Mouse (Mus musculus) heart, postnatal 36 days (tissue): Measurements from ENCODE around the gene Rap1gap2. TPM values are rescaled to one million over a fixed set of nuclear protein-coding genes. Genes with fewer than 3 reads are reported as not detected.

Experiments used
- DNase-seq, 2 experiments: peaks; one replicate each; pipeline ENCODE4 v3.0.0; 2021 to 2022
- intact Hi-C: fragments of 180-260 bp; cut with DNase I; formaldehyde crosslinking; loops from one replicate; pipeline ENCODE4 v1.15.1; 2025
- total RNA-seq, 2 experiments: library from RNA; stranded (reverse); gene quantifications; 2 replicates each; pipeline ENCODE4 v1.2.3; 2021

Rap1gap2 gene
- total RNA-seq, 2 experiments from 2014 or later: 74.1 to 86.6 TPM

- no peak for DNase-seq
- intact Hi-C loops: no loop called here
These were observed 90.5 kb downstream of the Rap1gap2 start for GRCm38 (mm10) chr11:74520201-74520600.

DNA sequence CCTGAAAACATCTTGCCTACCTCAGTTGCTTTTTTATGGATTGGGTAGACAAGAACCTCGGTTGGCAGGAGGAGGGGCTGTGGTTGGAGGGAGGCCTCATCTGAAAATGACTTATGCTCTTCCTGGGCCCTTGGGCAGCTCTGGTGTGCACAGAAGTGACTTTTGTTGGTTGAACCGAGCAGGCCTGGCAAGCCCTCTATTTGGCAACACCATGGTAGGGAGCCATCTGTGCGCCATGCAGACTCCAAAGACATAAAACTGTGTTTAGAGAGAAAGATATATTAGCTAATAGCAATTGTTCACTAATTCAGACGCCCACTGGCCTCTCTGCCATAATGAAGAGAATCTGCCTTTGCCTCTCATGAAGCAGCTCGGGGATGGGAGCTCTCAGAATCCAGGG lies 94.6 kb downstream of the Rap1gap2 start:
- intact Hi-C loops: loop anchor here (5.0 kb wide), 1 partner anchor 69 kb away; no protein-coding TSS in a partner anchor
- DNase-seq: no peak

GRCm38 (mm10) chr11:74515046-74515445 lies 95.7 kb downstream of the Rap1gap2 start:
- intact Hi-C loops: loop anchor here (5.0 kb wide), 1 partner anchor 68 kb away; no protein-coding TSS in a partner anchor
- no peak for DNase-seq

DNA sequence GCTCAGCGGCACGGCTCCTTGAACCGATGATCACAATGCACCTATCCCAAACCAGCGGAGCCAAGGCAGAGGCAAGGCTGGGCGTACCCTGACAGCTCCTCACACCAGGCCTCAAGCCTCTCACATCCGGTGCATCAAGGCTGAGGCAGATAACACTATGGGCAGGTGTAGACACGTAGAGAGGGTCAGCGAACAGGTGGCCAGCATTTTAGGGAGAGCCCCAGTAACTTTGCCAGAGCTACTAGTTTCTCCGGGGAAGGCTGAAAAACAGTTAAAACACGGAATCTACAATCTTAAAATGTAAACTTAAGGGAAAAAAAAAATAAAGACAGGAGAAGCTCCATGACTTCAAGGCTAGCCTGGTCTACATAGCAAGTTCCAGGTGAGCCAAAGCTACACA lies 98.1 kb downstream of the Rap1gap2 start:
- DNase-seq: no peak
- intact Hi-C loops: no loop called here

DNA sequence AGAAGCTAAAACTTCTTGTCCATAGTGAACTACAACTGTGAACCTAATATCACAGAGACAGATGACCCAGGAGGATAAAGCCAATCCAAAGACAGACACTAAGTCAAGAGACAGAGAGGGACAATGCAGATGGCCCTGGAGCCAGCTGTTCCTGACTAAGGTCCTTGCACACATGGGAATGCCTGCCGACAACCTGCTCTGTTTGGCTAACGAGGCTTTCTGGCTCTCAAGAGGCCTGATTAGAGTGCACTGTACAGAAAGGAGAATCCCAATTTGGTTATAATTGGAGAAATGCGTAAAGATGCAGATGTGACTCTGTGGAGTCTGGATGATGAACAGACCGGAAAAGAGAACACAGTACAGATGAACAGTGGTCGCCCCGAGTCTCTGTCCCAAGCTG lies 104.4 kb downstream of the Rap1gap2 start:
- intact Hi-C loops: no loop called here
- DNase-seq: no peak

- DNase-seq: no peak
These were observed 108.2 kb downstream of the Rap1gap2 start for GRCm38 (mm10) chr11:74502485-74502884.

GRCm38 (mm10) chr11:74501989-74502388 lies 108.7 kb downstream of the Rap1gap2 start:
- DNase-seq: no peak
- intact Hi-C loops: no loop called here

More at GRCm38 (mm10) chr11:74502485-74502884, 108.2 kb downstream of the Rap1gap2 start:
- intact Hi-C loops: no loop called here

DNA sequence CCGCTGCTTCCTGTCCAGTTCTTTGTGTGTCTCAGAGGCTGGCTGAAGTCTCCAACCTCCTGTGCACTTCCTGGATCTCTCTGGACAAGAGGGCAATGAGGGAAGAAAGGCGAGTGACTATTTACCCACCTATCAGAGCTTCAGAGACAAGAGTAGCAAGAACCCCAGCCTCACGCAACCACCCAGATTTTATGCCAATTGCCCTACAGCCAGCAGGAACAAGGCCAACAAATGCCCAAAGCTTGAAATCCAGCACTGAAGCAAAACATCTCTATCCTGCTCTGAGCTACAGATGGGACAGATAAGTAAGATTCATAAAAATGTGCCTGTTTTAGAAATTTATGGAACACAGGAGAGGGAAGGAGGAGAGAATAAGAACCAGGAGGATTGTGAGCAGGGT lies 109.7 kb downstream of the Rap1gap2 start:
- intact Hi-C loops: no loop called here
- DNase-seq: peak in 1 of 2 experiments; percentile 21

GRCm38 (mm10) chr11:74499521-74500099 lies 111.1 kb downstream of the Rap1gap2 start:
- DNase-seq: peak in 1 of 2 experiments; percentile 31

DNA sequence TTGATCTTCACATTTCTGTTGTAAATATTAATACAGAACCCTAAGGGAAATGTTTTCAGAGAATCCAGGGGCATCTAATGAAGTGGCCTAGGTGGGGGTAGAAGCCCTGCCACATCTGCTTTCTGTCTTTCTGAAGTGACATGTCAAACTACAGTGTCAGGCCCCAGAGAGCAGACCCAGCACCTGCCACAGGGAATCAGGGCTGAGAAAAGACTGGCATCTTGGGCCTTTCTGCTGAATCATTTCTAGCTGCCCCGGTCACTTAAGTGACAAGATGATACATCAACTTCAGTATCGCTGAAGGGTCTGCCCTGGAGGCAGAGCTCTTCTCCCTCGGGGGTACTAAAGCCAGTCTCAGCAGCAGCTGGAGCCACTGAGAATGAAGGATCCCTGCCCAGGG lies 111.7 kb downstream of the Rap1gap2 start:
- DNase-seq: no peak
- intact Hi-C loops: no loop called here

More at GRCm38 (mm10) chr11:74499521-74500099, 111.1 kb downstream of the Rap1gap2 start:
- intact Hi-C loops: no loop called here

- intact Hi-C loops: no loop called here
- no peak for DNase-seq
These were observed 114.1 kb downstream of the Rap1gap2 start for GRCm38 (mm10) chr11:74496581-74496980.

GRCm38 (mm10) chr11:74493936-74494335 lies 116.8 kb downstream of the Rap1gap2 start:
- no peak for DNase-seq
- intact Hi-C loops: no loop called here

DNA sequence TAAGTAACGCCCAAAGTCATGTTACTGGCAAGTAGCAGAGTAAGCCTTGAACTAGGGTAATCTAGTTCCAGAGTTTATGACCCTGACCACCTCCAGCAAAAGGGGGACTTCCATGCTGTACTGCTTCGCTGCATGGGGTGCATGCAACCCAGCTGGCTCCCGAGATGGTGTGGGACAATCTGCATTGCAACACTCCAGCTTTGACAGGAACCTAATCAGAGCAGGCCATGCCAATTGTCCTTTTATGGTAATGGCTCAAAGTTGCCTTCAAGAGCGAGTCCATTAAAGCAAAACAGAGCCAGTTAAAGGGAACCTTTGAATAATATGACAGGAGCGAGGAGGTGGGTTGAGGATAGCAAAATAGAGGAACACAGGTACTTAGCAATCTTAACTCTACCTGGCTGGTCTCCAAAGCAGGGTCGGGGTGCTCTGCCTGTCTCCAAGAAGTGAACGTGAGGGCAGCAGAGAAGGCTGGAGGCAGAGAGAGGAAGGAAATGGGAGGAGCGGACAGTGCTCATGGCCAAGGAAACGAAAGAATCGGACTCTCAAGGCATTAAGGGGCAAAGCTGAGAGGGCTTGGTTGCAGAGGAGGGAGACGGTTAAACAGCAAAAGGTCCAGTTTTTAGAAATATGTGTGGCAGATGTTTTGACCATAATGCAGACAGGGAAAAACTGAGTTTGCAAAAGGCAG lies 117.4 kb downstream of the Rap1gap2 start:
- DNase-seq: peak; percentile 23 to 24
- intact Hi-C loops: no loop called here

- DNase-seq: no peak
- intact Hi-C loops: no loop called here
These were observed 119.6 kb downstream of the Rap1gap2 start for GRCm38 (mm10) chr11:74491130-74491529.

GRCm38 (mm10) chr11:74489239-74489638 lies 121.5 kb downstream of the Rap1gap2 start:
- intact Hi-C loops: no loop called here
- DNase-seq: no peak

GRCm38 (mm10) chr11:74487952-74488351 lies 122.8 kb downstream of the Rap1gap2 start:
- no peak for DNase-seq
- intact Hi-C loops: no loop called here

GRCm38 (mm10) chr11:74485435-74486217 lies 125.1 kb downstream of the Rap1gap2 start:
- intact Hi-C loops: no loop called here
- no peak for DNase-seq

- DNase-seq: no peak
- intact Hi-C loops: no loop called here
These were observed 126.8 kb downstream of the Rap1gap2 start for GRCm38 (mm10) chr11:74483871-74484270.

GRCm38 (mm10) chr11:74483153-74483817 lies 127.4 kb downstream of the Rap1gap2 start:
- intact Hi-C loops: no loop called here
- DNase-seq: no peak

DNA sequence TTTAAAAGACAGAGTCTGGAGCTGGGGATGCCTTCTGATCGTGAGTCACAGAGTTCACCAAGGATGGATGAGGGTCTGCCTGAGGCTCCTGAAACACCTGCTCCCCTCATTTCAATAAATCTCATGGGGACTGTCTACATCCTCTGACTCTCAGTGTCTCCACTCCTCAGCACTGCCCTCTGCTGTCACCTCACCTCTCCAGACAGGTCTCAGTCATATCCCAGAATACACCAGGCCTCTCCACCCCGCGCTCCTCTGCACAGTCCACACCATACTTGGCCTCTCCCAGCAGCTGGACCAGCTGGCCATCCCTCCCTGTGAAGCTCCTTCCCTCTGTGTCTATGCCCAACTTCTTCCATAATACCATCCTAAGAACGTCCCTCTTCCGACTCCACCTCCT lies 128.9 kb downstream of the Rap1gap2 start:
- intact Hi-C loops: no loop called here
- DNase-seq: no peak
